Mouse (Mus musculus) left cerebral cortex, adult 6 months (tissue): ENCODE results near the gene 1700012A03Rik. TPM values are rescaled to one million over a fixed set of nuclear protein-coding genes. Genes with fewer than 3 reads are reported as not detected.

Experiments
- long read RNA-seq, 2 experiments: library from polyadenylated mRNA; unstranded; transcript quantifications; one replicate each; pipeline ENCODE4 v2.0.0; 2019 to 2020
- polyA plus RNA-seq: library from polyadenylated mRNA; unstranded; fragments of <200 nt; fragmentation: Nextera tagmentation; gene quantifications from 2 replicates; pipeline ENCODE4 v1.2.3, GENCODE M21; 2021

Gene 1700012A03Rik
- not detected in 2 replicates for polyA plus RNA-seq
- long read RNA-seq, experiment 1 = 0 reads
- long read RNA-seq, experiment 2 = 0 reads

DNA sequence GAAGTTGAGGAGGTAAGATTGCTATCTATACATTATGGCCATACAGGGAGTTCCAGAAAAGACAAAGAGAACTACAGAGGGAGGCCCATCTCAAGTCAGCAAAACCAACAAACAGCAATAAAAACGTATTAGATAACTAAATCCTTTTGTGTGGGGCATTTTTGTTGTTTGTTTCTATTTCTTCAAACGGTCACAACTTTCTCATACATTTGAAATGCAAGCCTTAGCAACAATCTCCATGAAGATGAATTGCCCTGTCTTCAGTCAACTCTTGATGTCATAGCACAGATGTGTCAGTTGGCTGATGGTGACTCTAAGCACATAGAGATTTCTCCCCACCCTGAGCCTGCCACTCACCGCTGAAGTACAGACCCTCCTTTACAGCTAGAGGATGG, at the start of gene 1700012A03Rik:
Gene 1700012A03Rik, plus strand, starts transcription at position 296 of the 395 bp plus-strand sequence.

